Mouse (Mus musculus): ENCODE measurements around the gene Serpinh1.

The Serpinh1 gene

GRCm38 (mm10) chr7:99366716-99367115, 13.7 kb upstream of the Serpinh1 start:
- peak; percentile 82 for DNase-seq

GRCm38 (mm10) chr7:99365069-99365468, 12.0 kb upstream of the Serpinh1 start:
- peak; percentile 94 for DNase-seq

- DNase-seq = no peak
Observed at GRCm38 (mm10) chr7:99362137-99362536, 9.1 kb upstream of the Serpinh1 start.

GRCm38 (mm10) chr7:99360803-99361414, 7.9 kb upstream of the Serpinh1 start:
- peak; percentile 91 for DNase-seq

GRCm38 (mm10) chr7:99360021-99360802, 7.2 kb upstream of the Serpinh1 start:
- DNase-seq = peak; percentile 100

GRCm38 (mm10) chr7:99358371-99358770, 5.3 kb upstream of the Serpinh1 start:
- no peak for DNase-seq

- peak; percentile 97 for DNase-seq
Observed at GRCm38 (mm10) chr7:99357201-99357600, 4.2 kb upstream of the Serpinh1 start.

GRCm38 (mm10) chr7:99356244-99356930, 3.3 kb upstream of the Serpinh1 start:
- peak; percentile 98 for DNase-seq

- DNase-seq = peak; percentile 98
Observed at GRCm38 (mm10) chr7:99355731-99356131, 2.7 kb upstream of the Serpinh1 start.

GRCm38 (mm10) chr7:99351802-99352517, 1.1 kb downstream of the Serpinh1 start:
- DNase-seq = peak; percentile 98

GRCm38 (mm10) chr7:99351104-99351801, 1.8 kb downstream of the Serpinh1 start:
- DNase-seq = peak; percentile 97

- peak; percentile 94 for DNase-seq
Observed at GRCm38 (mm10) chr7:99349782-99350720, 3.0 kb downstream of the Serpinh1 start.

- no peak for DNase-seq
Observed at GRCm38 (mm10) chr7:99348883-99349282, 4.2 kb downstream of the Serpinh1 start.

GRCm38 (mm10) chr7:99347268-99347667, 5.8 kb downstream of the Serpinh1 start:
- DNase-seq = no peak

GRCm38 (mm10) chr7:99343577-99343976, 9.5 kb downstream of the Serpinh1 start:
- no peak for DNase-seq

GRCm38 (mm10) chr7:99340736-99341135, 12.3 kb downstream of the Serpinh1 start:
- DNase-seq = no peak

GRCm38 (mm10) chr7:99332774-99333480, 20.1 kb downstream of the Serpinh1 start:
- peak; percentile 97 for DNase-seq

- no peak for DNase-seq
Observed at GRCm38 (mm10) chr7:99330012-99330411, 23.0 kb downstream of the Serpinh1 start.

- DNase-seq = no peak
Observed at GRCm38 (mm10) chr7:99328847-99329246, 24.2 kb downstream of the Serpinh1 start.

GRCm38 (mm10) chr7:99326128-99326527, 26.9 kb downstream of the Serpinh1 start:
- DNase-seq = peak; percentile 91

- no peak for DNase-seq
Observed at GRCm38 (mm10) chr7:99324810-99325209, 28.2 kb downstream of the Serpinh1 start.
